Mouse (Mus musculus): ENCODE measurements around the gene Qtrt2. TPM values are rescaled to one million over a fixed set of nuclear protein-coding genes. Genes with fewer than 3 reads are reported as not detected.

Gene Qtrt2
- 9.4 and 11.5 TPM in 2 replicates for polyA plus RNA-seq (2012; rRNA removed)

GRCm38 (mm10) chr16:43926341-43926859, at the start of gene Qtrt2:
Gene Qtrt2, minus strand, starts transcription at chr16:43926809.

GRCm38 (mm10) chr16:43889208-43890004, 37.2 kb downstream of the Qtrt2 start, which contains the start of gene Ccdc191:
Gene Ccdc191, plus strand, starts transcription at chr16:43889800.

Other genes with a start within 250 kb of the Qtrt2 start
- gene Drd3, start 172.8 kb downstream of the Qtrt2 start, polyA plus RNA-seq (2012; rRNA removed): not detected in 2 replicates
- 1.4 and 3.1 TPM in 2 replicates for gene Ccdc191, start 37.0 kb downstream of the Qtrt2 start, polyA plus RNA-seq (2012; rRNA removed)
- 0.24 and 0.33 TPM in 2 replicates for gene Zdhhc23, start 53.0 kb upstream of the Qtrt2 start, polyA plus RNA-seq (2012; rRNA removed)
- 1.7 and 1.9 TPM in 2 replicates for gene Gramd1c, start 136.5 kb upstream of the Qtrt2 start, polyA plus RNA-seq (2012; rRNA removed)
- gene Atp6v1a, start 212.9 kb upstream of the Qtrt2 start, polyA plus RNA-seq (2012; rRNA removed): 11.7 and 14.3 TPM in 2 replicates
- gene Naa50, start 213.0 kb upstream of the Qtrt2 start, polyA plus RNA-seq (2012; rRNA removed): 22.0 and 24.9 TPM in 2 replicates
- gene Usf3, start 246.4 kb upstream of the Qtrt2 start, polyA plus RNA-seq (2012; rRNA removed): 3.7 and 4.7 TPM in 2 replicates